Comparison of ENCODE assay signal across 8 mouse cellular contexts in genomic region chr4:95845981-95846617, GRCm38 (mm10).
A peak's percentile ranks its signal among the peaks of the same experiment; 100 is the strongest.
DNase-seq lines count a peak whose midpoint lies in the region; ATAC-seq and TF ChIP-seq lines count a peak whose summit lies in the region.

No protein-coding gene starts in this region.

- peaks cover 3% of the 10 kb centered on the region; the same call in 1 of the 2 replicates for H3K4me1 ChIP-seq in forebrain, embryonic 11.5 days (replicated peaks; ENCODE audit: control insufficient read depth, insufficient read depth, low read length)
- no peaks in the 10 kb centered on the region for H3K4me1 ChIP-seq in forebrain, postnatal 0 days (ENCODE audit: insufficient read depth)
- H3K4me1 ChIP-seq in embryonic facial prominence, embryonic 10.5 days, result peaks cover 24% of the 10 kb centered on the region
- H3K4me1 ChIP-seq in liver, postnatal 0 days (ENCODE audit: insufficient read depth), result peaks cover 22% of the 10 kb centered on the region

- H3K4me2 ChIP-seq in forebrain, embryonic 11.5 days (ENCODE audit: low read depth, low read length, severe bottlenecking), result no peak overlapping the region
- H3K4me2 ChIP-seq in forebrain, postnatal 0 days (ENCODE audit: low read depth), result no peak overlapping the region
- H3K4me2 ChIP-seq in liver, postnatal 0 days (ENCODE audit: low read depth, low read length), result no peak overlapping the region

- intact Hi-C loops in left cerebral cortex, postnatal 36 days (cut with DNase I), result no loop called here

- no peak overlapping the region for H3K27ac ChIP-seq in forebrain, embryonic 11.5 days (ENCODE audit: low read depth, low read length)
- no peak overlapping the region for H3K27ac ChIP-seq in forebrain, postnatal 0 days (ENCODE audit: low read depth, low read length)
- peak overlapping the region; percentile 69 for H3K27ac ChIP-seq in embryonic facial prominence, embryonic 10.5 days (replicated peaks)
- peak overlapping the region; percentile 49; the same call in 1 of the 2 replicates for H3K27ac ChIP-seq in liver, postnatal 0 days (ENCODE audit: low read depth)

- TF ChIP-seq CTCF in forebrain, postnatal 0 days (IDR thresholded peaks at IDR 0.05; ENCODE audit: low read depth), result no peak
- TF ChIP-seq CTCF in liver, postnatal 0 days (IDR thresholded peaks at IDR 0.05; ENCODE audit: low read depth), result no peak

- 0 out of 2 replicates have a peak, but pooled peaks have one; percentile 24 for ATAC-seq in forebrain, embryonic 11.5 days (replicated peaks; ENCODE audit: low FRiP score)
- no peak for ATAC-seq in forebrain, postnatal 0 days
- ATAC-seq in liver, postnatal 0 days, result peak; percentile 18; the same call in 1 of the 2 replicates

- DNase-seq in forebrain, embryonic 11.5 days (ENCODE audit: low spot score), result no peak
- no peak for DNase-seq in forebrain, postnatal 0 days
- DNase-seq in left cerebral cortex, adult 11 months (ENCODE audit: low spot score), result peak; percentile 7
- DNase-seq in left cerebral cortex, postnatal 36 days (ENCODE audit: low spot score in 2 of 2), result no peak
- peak; percentile 18 for DNase-seq in embryonic facial prominence, embryonic 10.5 days (ENCODE audit: low spot score)
- DNase-seq in liver, postnatal 0 days, result no peak
- no peak for DNase-seq in frontal cortex, postnatal 14 days (ENCODE audit: low spot score in 2 of 2)
- no peak for DNase-seq in cerebellum, postnatal 4 days (ENCODE audit: low spot score in 2 of 2)

- TF ChIP-seq EP300 in liver, postnatal 0 days (IDR thresholded peaks at IDR 0.05; ENCODE audit: low read depth), result no peak

- no peaks in the 10 kb centered on the region for H3K27me3 ChIP-seq in forebrain, embryonic 11.5 days (ENCODE audit: control insufficient read depth, insufficient read depth, low read length)
- no peaks in the 10 kb centered on the region for H3K27me3 ChIP-seq in forebrain, postnatal 0 days (ENCODE audit: insufficient read depth, low read length)
- H3K27me3 ChIP-seq in embryonic facial prominence, embryonic 10.5 days (replicated peaks; ENCODE audit: low read depth, poor library complexity, severe bottlenecking), result no peaks in the 10 kb centered on the region
- H3K27me3 ChIP-seq in liver, postnatal 0 days (ENCODE audit: insufficient read depth, low read length), result no peaks in the 10 kb centered on the region

- H3K9ac ChIP-seq in forebrain, embryonic 11.5 days (ENCODE audit: low read length), result no peak overlapping the region
- no peak overlapping the region for H3K9ac ChIP-seq in forebrain, postnatal 0 days
- no peak overlapping the region for H3K9ac ChIP-seq in liver, postnatal 0 days (replicated peaks)

- WGBS in forebrain, embryonic 11.5 days, result 53% methylated on average over 6 of the region's 6 CpGs
- WGBS in forebrain, postnatal 0 days, result 53% methylated on average over 6 of the region's 6 CpGs
- WGBS in embryonic facial prominence, embryonic 10.5 days, result 38% methylated on average over 6 of the region's 6 CpGs
- 35% methylated on average over 6 of the region's 6 CpGs for WGBS in liver, postnatal 0 days (ENCODE audit: insufficient replicate concordance)

- no peaks in the 10 kb centered on the region for H3K36me3 ChIP-seq in forebrain, embryonic 11.5 days (ENCODE audit: control insufficient read depth, insufficient read depth, low read length)
- no peaks in the 10 kb centered on the region for H3K36me3 ChIP-seq in forebrain, postnatal 0 days (ENCODE audit: insufficient read depth)
- no peaks in the 10 kb centered on the region for H3K36me3 ChIP-seq in embryonic facial prominence, embryonic 10.5 days (replicated peaks)
- peaks cover 5% of the 10 kb centered on the region for H3K36me3 ChIP-seq in liver, postnatal 0 days (replicated peaks; ENCODE audit: insufficient read depth, low read length)

- no peak overlapping the region for H3K4me3 ChIP-seq in forebrain, embryonic 11.5 days (ENCODE audit: low read depth, low read length)
- no peak overlapping the region for H3K4me3 ChIP-seq in forebrain, postnatal 0 days (ENCODE audit: low read depth, low read length)
- no peak overlapping the region for H3K4me3 ChIP-seq in embryonic facial prominence, embryonic 10.5 days
- H3K4me3 ChIP-seq in liver, postnatal 0 days (ENCODE audit: low read depth, low read length), result no peak overlapping the region

- no peaks in the 10 kb centered on the region for H3K9me3 ChIP-seq in forebrain, embryonic 11.5 days (ENCODE audit: control insufficient read depth, low read length)
- H3K9me3 ChIP-seq in forebrain, postnatal 0 days (ENCODE audit: low read length), result no peaks in the 10 kb centered on the region
- H3K9me3 ChIP-seq in embryonic facial prominence, embryonic 10.5 days, result no peaks in the 10 kb centered on the region
- H3K9me3 ChIP-seq in liver, postnatal 0 days (ENCODE audit: low read length), result no peaks in the 10 kb centered on the region

Comparison
In these comparisons a context has a peak if more than half of its experiments do, and no peak if none do; other contexts are left out.
1. DNase-seq: peak in left cerebral cortex, adult 11 months (single experiment) and embryonic facial prominence, embryonic 10.5 days (single experiment); none in forebrain, embryonic 11.5 days (single experiment), forebrain, postnatal 0 days (single experiment), left cerebral cortex, postnatal 36 days (0 of 2), liver, postnatal 0 days (single experiment), frontal cortex, postnatal 14 days (0 of 2) and cerebellum, postnatal 4 days (0 of 2).
2. H3K27ac ChIP-seq: peak in embryonic facial prominence, embryonic 10.5 days (single experiment) and liver, postnatal 0 days (single experiment); none in forebrain, embryonic 11.5 days (single experiment) and forebrain, postnatal 0 days (single experiment).